Mouse (Mus musculus) layer of hippocampus, postnatal 36 days (tissue): ENCODE data around the gene Lrrc2. TPM values are rescaled to one million over a fixed set of nuclear protein-coding genes. Genes with fewer than 3 reads are reported as not detected.

Experiments used
- DNase-seq, 2 experiments: peaks; one replicate each; pipeline ENCODE4 v3.0.0; 2022
- total RNA-seq, 2 experiments: library from RNA; stranded (reverse); gene quantifications; 2 replicates each; pipeline ENCODE4 v1.2.3; 2021

The Lrrc2 gene
- total RNA-seq, result 1 to 10 TPM; 1.3 to 1.5 TPM

DNA sequence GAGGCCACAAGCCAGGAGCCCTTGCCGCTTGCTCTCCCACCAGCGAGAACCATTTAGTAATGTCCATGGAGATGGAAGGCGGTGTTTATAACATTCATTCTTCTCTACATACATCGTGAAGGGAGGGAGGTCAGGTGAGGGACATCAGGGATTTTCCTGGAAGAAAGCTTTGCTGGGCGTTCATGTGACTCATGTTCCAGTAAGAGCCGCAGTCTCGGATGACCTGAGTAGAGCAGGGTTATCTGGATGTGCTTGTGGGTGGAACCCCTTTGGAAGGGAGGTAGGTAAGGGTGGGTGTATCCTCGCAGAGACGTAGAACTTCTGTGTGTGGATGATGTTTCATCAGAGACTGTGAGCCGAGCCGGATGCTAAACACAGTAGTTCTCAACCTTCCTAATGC is at the start of gene Lrrc2:
Lrrc2 (plus strand) TSS at position 149 of the 400 bp plus-strand sequence.
- DNase-seq, result no peak

DNA sequence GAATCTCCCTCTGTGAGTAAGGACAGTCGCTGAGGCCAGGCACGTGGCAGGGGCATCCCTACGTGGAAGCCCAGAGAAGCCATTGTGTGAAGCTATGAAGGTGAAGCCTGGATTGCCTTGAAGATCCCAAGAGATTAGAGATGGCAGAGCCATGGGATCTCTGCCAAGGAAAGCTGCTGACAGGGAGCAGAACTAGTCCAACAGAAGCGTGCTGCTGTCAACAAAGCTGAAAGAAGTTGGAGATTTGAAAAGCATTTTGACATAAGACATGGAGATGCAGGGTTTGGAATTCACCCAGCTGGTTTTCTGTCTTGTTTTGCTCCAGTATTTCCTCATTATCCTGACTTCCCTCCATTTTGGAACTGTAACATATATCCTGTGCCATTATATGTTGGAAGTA is 49.1 kb upstream of the Lrrc2 start:
- DNase-seq, result no peak

- no peak for DNase-seq
These were observed 44.0 kb upstream of the Lrrc2 start for GRCm38 (mm10) chr9:110907201-110907837.

- no peak for DNase-seq
These were observed 43.3 kb upstream of the Lrrc2 start for GRCm38 (mm10) chr9:110907838-110908630.

- no peak for DNase-seq
These were observed 42.7 kb upstream of the Lrrc2 start for GRCm38 (mm10) chr9:110908631-110909016.

DNA sequence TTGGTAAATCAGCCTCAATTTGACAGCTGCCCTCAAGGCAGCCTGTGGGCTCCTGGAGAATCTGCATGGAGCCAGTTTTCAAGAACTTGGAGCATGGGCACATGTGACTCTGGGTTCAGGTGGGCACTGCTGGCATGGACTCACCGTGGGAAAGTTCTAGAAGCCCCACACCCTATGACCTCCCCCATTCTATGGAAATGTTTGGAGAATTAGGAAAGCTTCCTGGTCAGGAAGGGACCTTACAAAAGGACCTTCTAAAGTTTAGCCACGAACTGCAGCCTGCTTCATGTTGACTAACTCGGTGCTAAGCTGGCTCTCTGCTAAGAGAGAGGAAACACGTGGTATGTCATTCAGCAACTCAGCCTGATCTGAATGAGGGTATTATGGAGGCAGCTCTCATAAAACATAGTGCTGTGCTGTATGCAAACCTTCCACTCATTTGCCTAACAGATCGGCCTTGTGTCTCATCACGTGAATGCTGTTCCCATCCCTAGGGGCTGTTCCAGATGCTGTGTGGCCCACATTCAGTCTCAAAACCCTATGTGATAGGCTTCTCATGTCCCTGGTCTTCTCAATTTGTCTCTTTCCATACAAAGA is 41.9 kb upstream of the Lrrc2 start:
- no peak for DNase-seq

- no peak for DNase-seq
These were observed 36.6 kb upstream of the Lrrc2 start for GRCm38 (mm10) chr9:110914631-110915236.

DNA sequence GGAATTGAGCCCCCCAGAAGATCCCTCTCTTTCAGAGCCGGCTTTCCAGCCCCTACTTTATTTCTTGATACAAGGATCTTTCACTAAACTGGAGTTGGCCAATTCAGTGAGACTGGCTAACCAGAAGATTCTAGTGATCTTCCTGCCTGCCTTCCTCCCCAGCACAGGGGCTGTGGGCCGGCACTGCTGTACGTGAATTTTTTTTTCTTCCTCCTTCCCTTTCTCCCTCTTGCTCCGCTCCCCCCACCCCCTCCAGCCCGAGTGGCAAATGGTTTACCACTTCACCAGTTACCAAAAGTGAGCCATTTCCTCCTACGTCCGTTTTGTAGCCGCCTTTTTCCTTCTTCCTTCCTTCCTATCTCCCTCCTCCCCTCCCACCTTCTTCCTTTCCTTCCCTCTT is 35.9 kb upstream of the Lrrc2 start:
- DNase-seq, result no peak

DNA sequence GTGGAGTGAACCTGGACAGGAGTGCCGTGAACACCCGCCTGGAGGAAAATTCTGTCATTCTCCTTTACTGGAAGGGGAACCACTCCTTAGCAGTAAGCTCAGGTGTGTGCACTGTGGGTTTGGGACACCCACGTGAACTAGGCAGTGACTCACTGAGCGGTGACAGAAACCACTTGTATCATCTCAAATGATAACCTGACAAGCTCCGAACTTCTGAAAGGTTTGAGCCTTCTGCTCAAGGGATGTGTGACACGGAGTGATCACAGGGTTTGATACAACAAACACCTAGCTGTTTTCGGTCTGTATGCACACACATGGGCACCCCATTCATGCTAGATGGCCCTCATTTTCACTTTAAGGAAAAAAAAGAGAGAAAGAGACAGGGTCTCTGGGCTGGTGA is 34.6 kb upstream of the Lrrc2 start, which contains the start of gene Fam240a:
Fam240a (minus strand) TSS at position 76 of the 400 bp plus-strand sequence.
- DNase-seq, result no peak

DNA sequence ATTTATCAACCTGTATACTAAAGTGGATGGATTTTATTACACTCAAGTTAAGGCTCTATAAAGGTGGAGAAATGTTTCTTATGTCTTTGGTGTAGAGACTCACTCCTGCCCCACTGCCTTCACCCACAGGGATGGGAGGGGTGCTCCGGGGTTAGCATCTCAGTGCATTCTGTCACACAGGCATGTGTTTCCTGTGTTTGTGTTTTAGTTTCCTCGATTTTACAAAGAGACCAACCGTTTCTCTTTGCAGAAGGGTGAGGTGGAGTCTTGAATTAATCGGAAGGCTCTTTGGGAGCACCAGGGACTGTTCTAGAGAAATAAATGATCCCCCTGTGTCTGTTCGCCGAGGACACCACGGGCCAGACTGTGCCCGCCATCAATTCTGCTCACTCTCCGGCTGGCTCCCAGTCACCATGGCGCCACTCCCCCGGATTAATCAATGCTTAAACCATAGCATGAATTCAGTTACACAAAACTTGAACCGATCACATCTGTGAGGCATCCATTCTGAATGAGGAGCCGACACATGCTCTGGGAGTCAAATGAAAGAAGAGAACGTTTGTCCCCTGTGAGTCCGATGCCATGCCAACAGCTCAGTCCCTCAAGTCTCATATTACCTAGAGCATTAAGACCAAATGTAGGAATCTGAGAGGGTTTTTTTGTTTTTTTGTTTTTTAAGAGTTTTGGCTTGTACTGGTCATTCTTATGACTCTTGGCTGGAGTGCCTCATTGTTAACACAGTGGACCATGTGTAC is 30.5 kb upstream of the Lrrc2 start:
- no peak for DNase-seq

- peak in 1 of 2 experiments; percentile 59 for DNase-seq
These were observed 28.6 kb upstream of the Lrrc2 start for GRCm38 (mm10) chr9:110922759-110923158.

- no peak for DNase-seq
These were observed 19.8 kb upstream of the Lrrc2 start for GRCm38 (mm10) chr9:110931573-110931972.

GRCm38 (mm10) chr9:110933850-110934437 is 17.4 kb upstream of the Lrrc2 start:
- peak; percentile 42 to 59 for DNase-seq

DNA sequence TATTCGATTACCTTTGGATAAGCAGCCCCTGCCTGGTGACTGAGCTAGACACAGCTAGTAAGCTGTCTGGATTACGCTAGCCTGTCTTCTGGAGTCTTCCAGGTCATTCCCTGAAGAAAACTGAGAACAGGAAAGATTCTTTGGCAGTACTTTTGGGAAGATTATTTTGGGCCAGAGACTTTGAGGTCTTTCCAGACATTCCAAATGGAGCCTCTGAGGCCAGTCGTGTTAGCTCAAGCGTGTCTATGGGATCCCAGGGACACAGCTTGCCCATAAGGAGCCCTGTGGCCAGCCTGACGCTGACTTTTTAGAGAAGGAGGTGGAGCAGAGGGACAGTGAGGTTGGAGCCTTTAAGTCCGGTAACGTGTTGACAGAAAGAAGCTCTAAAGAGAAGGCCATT is 15.4 kb upstream of the Lrrc2 start:
- DNase-seq, result no peak

DNA sequence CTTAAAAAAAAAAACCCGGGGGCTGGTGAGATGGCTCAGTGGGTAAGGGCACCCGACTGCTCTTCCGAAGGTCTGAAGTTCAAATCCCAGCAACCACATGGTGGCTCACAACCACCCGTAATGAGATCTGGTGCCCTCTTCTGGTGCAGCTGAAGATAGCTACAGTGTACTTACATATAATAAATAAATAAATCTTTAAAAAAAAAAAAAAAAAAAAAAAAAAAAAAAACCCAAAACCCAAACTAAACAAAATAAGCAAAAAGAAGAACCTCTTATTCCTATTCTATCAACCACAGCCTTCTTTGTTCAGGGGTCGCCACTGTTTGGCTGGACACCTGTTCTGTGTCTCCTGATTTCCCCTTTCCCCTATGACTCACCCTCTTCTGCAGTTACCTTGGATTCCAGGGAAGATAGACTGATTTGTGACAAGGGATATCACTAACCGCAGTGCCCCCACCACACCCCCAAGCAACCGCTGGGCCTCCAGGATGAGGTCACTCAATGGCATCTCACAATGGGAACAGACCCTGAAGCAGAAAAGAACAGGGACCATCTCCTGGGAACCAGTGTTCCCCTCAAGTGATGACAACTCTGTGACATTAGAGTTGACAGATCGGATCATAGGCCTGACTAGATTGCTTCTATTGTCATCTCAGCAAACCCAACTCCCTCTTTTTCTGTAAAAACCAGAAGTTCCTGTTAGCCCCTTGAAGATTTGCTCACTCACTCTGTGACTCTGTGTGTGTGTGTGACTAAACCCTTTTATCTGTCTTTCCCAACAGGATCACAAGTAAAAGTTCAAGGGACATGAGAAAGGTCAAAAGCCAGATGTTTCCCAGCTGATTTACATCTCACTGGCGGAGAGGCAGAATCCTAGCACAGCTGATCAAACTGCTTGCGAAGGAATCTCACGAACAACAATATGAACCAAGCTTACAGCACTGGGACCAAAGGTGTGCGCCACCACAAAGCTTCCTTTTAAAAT is 13.5 kb upstream of the Lrrc2 start:
- no peak for DNase-seq

- DNase-seq, result no peak
These were observed 7.1 kb upstream of the Lrrc2 start for GRCm38 (mm10) chr9:110944265-110944664.

- DNase-seq, result no peak
These were observed 6.0 kb upstream of the Lrrc2 start for GRCm38 (mm10) chr9:110945343-110945742.

- no peak for DNase-seq
These were observed 5.4 kb upstream of the Lrrc2 start, which contains the start of gene Tdgf1 for GRCm38 (mm10) chr9:110945926-110946325. Gene Tdgf1 (minus strand): TSS chr9:110946158.

DNA sequence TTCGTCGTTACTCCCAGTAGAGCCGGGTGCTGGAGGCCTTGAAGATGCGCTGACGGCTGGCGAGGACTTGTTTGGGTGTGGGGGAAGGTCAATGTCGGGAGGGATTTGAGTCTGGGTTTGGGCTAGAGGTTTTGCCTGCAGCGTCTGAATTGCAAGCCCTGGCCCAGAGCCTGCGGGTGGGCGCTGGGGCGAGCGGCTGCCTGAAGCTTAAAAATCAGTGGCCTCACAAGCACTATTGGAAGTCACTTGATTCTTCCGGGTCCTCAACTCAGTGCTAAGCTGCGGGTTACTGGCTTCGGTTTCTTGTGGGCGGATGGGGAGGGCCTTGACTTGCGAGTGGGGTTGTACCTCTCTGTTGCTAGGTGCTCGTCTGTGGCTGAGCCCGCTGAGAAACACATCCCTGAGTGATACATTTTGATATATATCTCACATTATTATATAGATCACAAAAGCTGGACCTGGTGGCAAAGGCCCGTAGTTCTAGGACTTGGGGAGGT is 4.7 kb upstream of the Lrrc2 start:
- no peak for DNase-seq

DNA sequence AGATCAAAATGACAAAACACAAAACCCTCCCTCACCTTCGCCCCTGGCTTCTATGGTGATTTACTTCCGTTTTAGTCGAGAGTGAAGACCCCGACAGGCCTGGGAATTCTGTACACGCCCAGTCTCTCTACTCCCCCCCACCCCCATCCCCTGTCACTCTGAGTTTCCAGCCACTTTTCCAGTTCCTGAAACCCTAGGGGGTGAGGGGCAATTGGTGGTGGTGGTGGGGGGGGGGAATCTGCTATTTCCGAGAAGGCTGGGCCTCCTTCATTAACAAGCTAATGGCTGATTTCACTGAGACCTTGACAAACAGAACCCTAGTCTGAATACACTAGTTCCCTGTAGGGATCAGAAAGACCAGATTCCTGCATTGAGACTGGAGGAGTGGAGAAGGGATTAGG is 4.1 kb upstream of the Lrrc2 start:
- DNase-seq, result no peak
